Mouse (Mus musculus): ENCODE measurements at regions not wholly inside any gene's neighbourhood (a gene's known extent, or its start where the extent isn't known, plus 50 kb on each side); places are given as distances from the start of the nearest gene placed in this dataset.

DNA sequence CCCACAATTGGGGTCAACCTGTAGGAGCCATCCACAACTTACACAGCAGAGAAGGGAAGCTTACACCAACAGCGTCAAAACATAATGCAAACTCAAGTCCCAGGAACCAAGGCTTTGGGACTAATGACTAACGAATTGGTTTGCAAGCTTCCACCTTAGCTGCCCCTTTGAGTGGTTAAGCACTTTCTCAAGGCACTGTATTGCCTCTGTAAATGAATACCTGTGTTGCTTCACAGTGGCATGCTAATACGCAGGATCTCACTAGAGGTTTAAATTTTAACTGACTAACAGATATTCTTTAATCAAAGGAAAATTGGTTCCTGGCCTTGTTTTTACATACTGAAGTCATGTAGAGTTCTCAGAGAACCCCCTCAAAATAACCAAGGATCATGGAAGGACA is 261.8 kb upstream of the Vstm2b start:
- H3K4me1 ChIP-seq (ENCODE audit: control insufficient read depth, insufficient read depth, low read length): no peaks in the 10 kb centered on the region
- no peak overlapping the region for H3K4me2 ChIP-seq (ENCODE audit: low read depth, low read length)
- no peak overlapping the region for H3K9ac ChIP-seq (ENCODE audit: low read length)
- ATAC-seq (ENCODE audit: insufficient read depth, low FRiP score): no peak
- no peaks in the 10 kb centered on the region for H3K27me3 ChIP-seq (ENCODE audit: control insufficient read depth, insufficient read depth, low read length)
- H3K9me3 ChIP-seq (replicated peaks; ENCODE audit: control insufficient read depth, low read length): no peaks in the 10 kb centered on the region
- H3K27ac ChIP-seq (ENCODE audit: low read length): no peak overlapping the region
- no peak overlapping the region for H3K4me3 ChIP-seq (replicated peaks; ENCODE audit: low read length)
- no peaks in the 10 kb centered on the region for H3K36me3 ChIP-seq (ENCODE audit: control insufficient read depth, insufficient read depth, low read length)
- WGBS: 83% methylated on average over 3 of the region's 3 CpGs

DNA sequence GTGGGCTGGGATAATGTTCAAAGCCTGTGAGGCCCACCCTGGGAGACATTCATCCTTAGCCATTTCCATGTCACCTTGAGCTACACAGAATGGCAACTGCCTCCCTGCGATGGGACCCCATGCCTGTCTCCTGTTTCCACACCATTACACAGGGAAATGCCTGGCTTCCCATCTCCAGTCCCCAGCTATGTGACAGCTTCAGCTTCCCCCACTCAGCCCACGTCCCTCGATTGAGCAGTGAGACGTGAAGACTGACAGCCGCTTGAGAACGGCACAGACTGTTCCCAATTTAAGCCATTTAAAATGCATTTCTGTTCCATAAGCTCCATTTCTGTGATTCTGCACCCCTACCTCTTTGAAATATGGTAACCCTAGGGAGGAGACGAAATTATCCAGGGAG is 243.1 kb upstream of the Vstm2b start:
- Histone ChIP-seq H3K9me3 (replicated peaks; ENCODE audit: control insufficient read depth, low read length) (no peaks in the 10 kb centered on the region), H3K36me3 (ENCODE audit: control insufficient read depth, insufficient read depth, low read length) (no peaks in the 10 kb centered on the region), H3K4me2 (ENCODE audit: low read depth, low read length) (no peak overlapping the region), H3K4me3 (replicated peaks; ENCODE audit: low read length) (no peak overlapping the region), H3K4me1 (ENCODE audit: control insufficient read depth, insufficient read depth, low read length) (no peaks in the 10 kb centered on the region), H3K27me3 (ENCODE audit: control insufficient read depth, insufficient read depth, low read length) (no peaks in the 10 kb centered on the region), H3K9ac (ENCODE audit: low read length) (no peak overlapping the region), H3K27ac (ENCODE audit: low read length) (no peak overlapping the region)
- 83% methylated on average over 7 of the region's 7 CpGs for WGBS
- ATAC-seq (ENCODE audit: insufficient read depth, low FRiP score): no peak

DNA sequence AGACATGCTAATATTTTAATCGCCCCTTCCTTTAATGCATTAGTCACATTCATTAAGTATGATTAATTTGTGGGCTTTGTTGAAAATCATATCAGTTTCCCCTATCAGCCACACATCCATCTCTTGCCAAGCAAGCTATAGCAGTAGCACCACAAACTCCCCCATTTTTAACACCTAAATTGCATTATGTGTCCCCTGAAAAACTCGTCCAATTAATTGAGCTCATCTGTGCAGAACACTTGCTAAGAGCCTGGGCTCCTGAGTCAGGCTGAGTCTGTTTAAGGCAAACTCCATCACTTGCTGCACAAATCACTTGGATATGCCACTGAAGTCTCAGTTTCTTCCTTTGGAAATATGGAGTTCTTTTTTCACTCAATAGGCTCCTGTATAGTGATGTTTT is 242.7 kb upstream of the Vstm2b start:
- Histone ChIP-seq H3K9me3 (replicated peaks; ENCODE audit: control insufficient read depth, low read length) (no peaks in the 10 kb centered on the region), H3K27ac (ENCODE audit: low read length) (no peak overlapping the region), H3K27me3 (ENCODE audit: control insufficient read depth, insufficient read depth, low read length) (no peaks in the 10 kb centered on the region), H3K4me1 (ENCODE audit: control insufficient read depth, insufficient read depth, low read length) (no peaks in the 10 kb centered on the region), H3K4me3 (replicated peaks; ENCODE audit: low read length) (no peak overlapping the region), H3K4me2 (ENCODE audit: low read depth, low read length) (no peak overlapping the region), H3K36me3 (ENCODE audit: control insufficient read depth, insufficient read depth, low read length) (no peaks in the 10 kb centered on the region), H3K9ac (ENCODE audit: low read length) (no peak overlapping the region)
- 74% methylated on average over 2 of the region's 2 CpGs for WGBS
- ATAC-seq (ENCODE audit: insufficient read depth, low FRiP score): no peak

DNA sequence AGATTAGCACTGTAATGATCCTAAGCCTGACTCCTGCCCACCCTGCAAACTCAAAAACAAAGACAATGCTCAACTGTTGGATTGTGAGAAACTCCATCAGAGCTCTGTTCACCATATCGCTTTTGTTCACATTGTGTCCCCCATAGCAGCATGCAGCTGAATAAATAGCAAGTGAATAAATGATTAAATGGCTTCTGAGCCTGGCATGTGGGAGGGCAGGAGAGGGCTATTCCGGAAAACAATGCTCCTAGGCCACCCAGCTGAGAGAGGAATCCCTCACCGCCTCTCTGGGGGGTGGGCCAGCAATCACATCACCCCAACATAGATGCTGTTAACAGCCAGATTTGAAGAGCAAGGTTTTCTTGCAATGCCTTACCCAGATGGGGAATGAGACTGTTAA is 238.5 kb upstream of the Vstm2b start:
- WGBS: 34% methylated on average over 3 of the region's 3 CpGs
- no peak overlapping the region for H3K4me2 ChIP-seq (ENCODE audit: low read depth, low read length)
- H3K9me3 ChIP-seq (replicated peaks; ENCODE audit: control insufficient read depth, low read length): no peaks in the 10 kb centered on the region
- H3K4me3 ChIP-seq (replicated peaks; ENCODE audit: low read length): no peak overlapping the region
- no peaks in the 10 kb centered on the region for H3K27me3 ChIP-seq (ENCODE audit: control insufficient read depth, insufficient read depth, low read length)
- no peaks in the 10 kb centered on the region for H3K36me3 ChIP-seq (ENCODE audit: control insufficient read depth, insufficient read depth, low read length)
- no peaks in the 10 kb centered on the region for H3K4me1 ChIP-seq (ENCODE audit: control insufficient read depth, insufficient read depth, low read length)
- ATAC-seq (ENCODE audit: insufficient read depth, low FRiP score): no peak
- H3K27ac ChIP-seq (ENCODE audit: low read length): no peak overlapping the region
- no peak overlapping the region for H3K9ac ChIP-seq (ENCODE audit: low read length)

- Histone ChIP-seq H3K27me3 (ENCODE audit: control insufficient read depth, insufficient read depth, low read length) (no peaks in the 10 kb centered on the region), H3K4me2 (ENCODE audit: low read depth, low read length) (no peak overlapping the region), H3K27ac (ENCODE audit: low read length) (no peak overlapping the region), H3K36me3 (ENCODE audit: control insufficient read depth, insufficient read depth, low read length) (no peaks in the 10 kb centered on the region), H3K4me3 (replicated peaks; ENCODE audit: low read length) (no peak overlapping the region), H3K9ac (ENCODE audit: low read length) (no peak overlapping the region), H3K9me3 (replicated peaks; ENCODE audit: control insufficient read depth, low read length) (no peaks in the 10 kb centered on the region), H3K4me1 (ENCODE audit: control insufficient read depth, insufficient read depth, low read length) (no peaks in the 10 kb centered on the region)
- 60% methylated on average over 7 of the region's 7 CpGs for WGBS
- ATAC-seq (ENCODE audit: insufficient read depth, low FRiP score): no peak
These were observed 234.3 kb upstream of the Vstm2b start for GRCm38 (mm10) chr7:40663781-40664180.

DNA sequence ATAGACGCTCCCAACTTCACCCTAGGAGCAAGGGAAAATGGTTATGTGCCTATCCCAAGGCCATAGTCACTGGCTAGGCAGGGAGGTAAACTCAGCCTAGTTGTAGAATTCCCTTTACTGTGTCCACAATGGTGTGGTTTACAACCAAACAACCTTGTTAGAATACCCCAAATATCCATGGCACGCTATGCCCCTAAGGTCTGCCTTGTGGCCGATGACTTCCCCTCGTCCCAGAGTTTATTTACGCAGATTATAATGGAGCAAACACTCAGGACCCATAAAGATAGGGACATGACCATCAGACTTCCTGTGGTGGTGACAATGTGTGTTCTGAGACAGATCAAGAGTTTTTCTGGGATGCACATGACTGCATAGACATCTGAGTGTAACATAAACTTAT is 231.5 kb upstream of the Vstm2b start:
- Histone ChIP-seq H3K4me1 (ENCODE audit: control insufficient read depth, insufficient read depth, low read length) (no peaks in the 10 kb centered on the region), H3K27me3 (ENCODE audit: control insufficient read depth, insufficient read depth, low read length) (no peaks in the 10 kb centered on the region), H3K36me3 (ENCODE audit: control insufficient read depth, insufficient read depth, low read length) (no peaks in the 10 kb centered on the region), H3K9ac (ENCODE audit: low read length) (no peak overlapping the region), H3K9me3 (replicated peaks; ENCODE audit: control insufficient read depth, low read length) (no peaks in the 10 kb centered on the region), H3K27ac (ENCODE audit: low read length) (no peak overlapping the region), H3K4me2 (ENCODE audit: low read depth, low read length) (no peak overlapping the region), H3K4me3 (replicated peaks; ENCODE audit: low read length) (no peak overlapping the region)
- ATAC-seq (ENCODE audit: insufficient read depth, low FRiP score): no peak
- 81% methylated on average over 5 of the region's 5 CpGs for WGBS

GRCm38 (mm10) chr7:40670401-40670800 is 227.7 kb upstream of the Vstm2b start:
- Histone ChIP-seq H3K27ac (ENCODE audit: low read length) (no peak overlapping the region), H3K4me2 (ENCODE audit: low read depth, low read length) (no peak overlapping the region), H3K36me3 (ENCODE audit: control insufficient read depth, insufficient read depth, low read length) (no peaks in the 10 kb centered on the region), H3K4me3 (replicated peaks; ENCODE audit: low read length) (no peak overlapping the region), H3K9me3 (replicated peaks; ENCODE audit: control insufficient read depth, low read length) (no peaks in the 10 kb centered on the region), H3K27me3 (ENCODE audit: control insufficient read depth, insufficient read depth, low read length) (no peaks in the 10 kb centered on the region), H3K4me1 (ENCODE audit: control insufficient read depth, insufficient read depth, low read length) (no peaks in the 10 kb centered on the region), H3K9ac (ENCODE audit: low read length) (no peak overlapping the region)
- WGBS: 67% methylated on average over 5 of the region's 5 CpGs
- no peak for ATAC-seq (ENCODE audit: insufficient read depth, low FRiP score)

DNA sequence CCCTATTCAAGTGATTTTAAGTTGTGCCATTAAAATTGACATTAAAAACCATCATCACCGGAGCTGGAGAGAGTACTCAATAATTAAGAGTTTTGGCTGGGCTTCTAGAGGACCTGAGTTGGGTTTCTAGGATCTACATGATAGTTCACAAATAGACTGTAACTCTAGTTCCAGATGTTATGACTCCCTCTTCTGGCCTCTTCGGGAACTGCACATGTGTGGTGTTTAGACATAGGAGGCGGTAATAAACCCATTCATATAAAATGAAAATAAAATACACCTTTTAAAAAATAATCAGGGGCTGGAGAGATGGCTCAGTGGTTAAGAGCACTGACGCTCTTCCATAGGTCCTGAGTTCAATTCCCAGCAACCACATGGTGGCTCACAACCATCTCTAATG is 227.1 kb upstream of the Vstm2b start:
- Histone ChIP-seq H3K4me1 (ENCODE audit: control insufficient read depth, insufficient read depth, low read length) (no peaks in the 10 kb centered on the region), H3K9ac (ENCODE audit: low read length) (no peak overlapping the region), H3K4me3 (replicated peaks; ENCODE audit: low read length) (no peak overlapping the region), H3K36me3 (ENCODE audit: control insufficient read depth, insufficient read depth, low read length) (no peaks in the 10 kb centered on the region), H3K27me3 (ENCODE audit: control insufficient read depth, insufficient read depth, low read length) (no peaks in the 10 kb centered on the region), H3K9me3 (replicated peaks; ENCODE audit: control insufficient read depth, low read length) (no peaks in the 10 kb centered on the region), H3K4me2 (ENCODE audit: low read depth, low read length) (no peak overlapping the region), H3K27ac (ENCODE audit: low read length) (no peak overlapping the region)
- no peak for ATAC-seq (ENCODE audit: insufficient read depth, low FRiP score)
- 94% methylated on average over 4 of the region's 4 CpGs for WGBS

DNA sequence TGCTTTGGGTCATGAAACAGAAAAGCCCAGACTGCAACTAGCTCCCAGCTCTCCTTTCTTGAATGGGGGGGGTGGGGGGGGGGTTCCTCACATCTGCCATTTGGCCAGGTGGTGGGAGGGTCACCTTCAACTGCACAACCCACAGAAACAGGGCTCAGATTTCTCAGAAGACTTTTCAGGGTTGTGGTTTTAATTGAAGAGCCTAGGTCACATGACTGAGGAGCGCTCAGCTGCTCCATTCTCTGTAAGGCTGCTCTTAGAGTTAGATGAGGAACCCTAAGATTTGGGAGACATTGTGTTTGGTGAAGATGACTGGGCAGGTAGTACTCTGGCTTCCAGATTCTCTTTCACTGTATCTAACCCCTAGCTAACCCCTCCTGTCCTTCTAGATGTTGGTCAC is 225.8 kb upstream of the Vstm2b start:
- H3K4me1 ChIP-seq (ENCODE audit: control insufficient read depth, insufficient read depth, low read length): no peaks in the 10 kb centered on the region
- H3K9me3 ChIP-seq (replicated peaks; ENCODE audit: control insufficient read depth, low read length): no peaks in the 10 kb centered on the region
- ATAC-seq (ENCODE audit: insufficient read depth, low FRiP score): no peak
- H3K4me3 ChIP-seq (replicated peaks; ENCODE audit: low read length): no peak overlapping the region
- WGBS: 82% methylated on average over 1 of the region's 1 CpGs
- no peak overlapping the region for H3K27ac ChIP-seq (ENCODE audit: low read length)
- no peaks in the 10 kb centered on the region for H3K36me3 ChIP-seq (ENCODE audit: control insufficient read depth, insufficient read depth, low read length)
- no peaks in the 10 kb centered on the region for H3K27me3 ChIP-seq (ENCODE audit: control insufficient read depth, insufficient read depth, low read length)
- no peak overlapping the region for H3K9ac ChIP-seq (ENCODE audit: low read length)
- H3K4me2 ChIP-seq (ENCODE audit: low read depth, low read length): no peak overlapping the region

GRCm38 (mm10) chr7:40674397-40674796 is 223.7 kb upstream of the Vstm2b start:
- Histone ChIP-seq H3K4me2 (ENCODE audit: low read depth, low read length) (no peak overlapping the region), H3K27ac (ENCODE audit: low read length) (no peak overlapping the region), H3K4me1 (ENCODE audit: control insufficient read depth, insufficient read depth, low read length) (no peaks in the 10 kb centered on the region), H3K4me3 (replicated peaks; ENCODE audit: low read length) (no peak overlapping the region), H3K9ac (ENCODE audit: low read length) (no peak overlapping the region), H3K9me3 (replicated peaks; ENCODE audit: control insufficient read depth, low read length) (no peaks in the 10 kb centered on the region), H3K36me3 (ENCODE audit: control insufficient read depth, insufficient read depth, low read length) (no peaks in the 10 kb centered on the region), H3K27me3 (ENCODE audit: control insufficient read depth, insufficient read depth, low read length) (no peaks in the 10 kb centered on the region)
- ATAC-seq (ENCODE audit: insufficient read depth, low FRiP score): no peak
- WGBS: 82% methylated on average over 3 of the region's 3 CpGs
